Mouse (Mus musculus) liver, embryonic 14.5 days (tissue): ENCODE data around the gene Fgfr1op2.

Experiments used
- CTCF ChIP-seq: IDR thresholded peaks from 2 replicates; pipeline ENCODE4 v1.5.1; 2016; ENCODE audit warnings: antibody characterized with exemption, low read depth, control low read depth
- EP300 ChIP-seq: IDR thresholded peaks from 2 replicates; pipeline ENCODE4 v1.6.1; 2016; ENCODE audit warnings: antibody characterized with exemption, low read depth

DNA sequence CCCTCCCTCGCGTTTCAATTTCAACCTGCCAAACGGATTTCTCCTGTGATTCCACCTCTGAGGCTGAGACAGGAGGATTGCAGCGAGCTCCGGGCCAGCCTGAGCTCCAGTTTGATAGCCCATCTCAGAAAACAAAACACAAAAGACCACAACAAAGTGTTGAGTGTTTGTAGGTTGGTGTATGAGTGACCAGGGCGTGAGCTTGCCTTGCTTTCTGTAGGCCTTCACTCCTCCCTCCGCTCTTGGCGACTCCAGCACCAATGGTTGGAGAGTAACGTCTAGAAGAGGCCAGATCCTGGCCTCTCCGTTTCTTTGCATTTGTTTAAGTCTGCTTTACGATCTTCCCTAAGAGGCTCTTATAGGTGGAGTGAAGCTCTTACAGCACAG, 66.2 kb downstream of the Fgfr1op2 start:
- TF ChIP-seq EP300: no peak
- TF ChIP-seq CTCF: no peak
